Mouse (Mus musculus) T-helper 1 cell (primary cell): Measurements from ENCODE around the gene Sesn1.
"Not testable (repeated sequence)": the region's sequence is repeated elsewhere in the genome, so short reads cannot be mapped to it uniquely, and the experiment has no call there.

Experiments
- in situ Hi-C: fragments of 300-600 bp; cut with MboI, MseI; formaldehyde crosslinking; loops from one replicate; pipeline ENCODE4 v1.15.1; 2025; ENCODE audit warnings: high pct_unique_total_duplicates

Sesn1 gene

DNA sequence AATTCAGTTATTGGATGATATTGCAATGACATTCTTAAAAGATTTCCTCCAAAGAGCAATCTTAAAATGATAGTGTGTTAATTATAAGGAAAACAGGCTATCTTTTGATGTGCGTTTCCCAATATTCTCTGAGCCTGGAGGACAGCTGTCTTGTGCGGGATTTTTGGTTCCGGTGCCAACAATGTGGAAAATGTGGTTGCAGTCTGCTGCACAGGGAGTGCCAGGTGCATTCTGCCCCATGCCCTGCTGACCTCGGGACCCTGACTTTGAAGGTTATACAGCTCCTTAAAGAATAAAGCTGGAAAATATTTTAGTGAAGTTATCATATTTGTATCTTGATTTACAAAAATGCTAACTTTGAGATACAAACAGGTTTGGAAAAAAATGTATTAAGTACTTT lies 98.2 kb downstream of the Sesn1 start:
- in situ Hi-C loops: no loop called here

DNA sequence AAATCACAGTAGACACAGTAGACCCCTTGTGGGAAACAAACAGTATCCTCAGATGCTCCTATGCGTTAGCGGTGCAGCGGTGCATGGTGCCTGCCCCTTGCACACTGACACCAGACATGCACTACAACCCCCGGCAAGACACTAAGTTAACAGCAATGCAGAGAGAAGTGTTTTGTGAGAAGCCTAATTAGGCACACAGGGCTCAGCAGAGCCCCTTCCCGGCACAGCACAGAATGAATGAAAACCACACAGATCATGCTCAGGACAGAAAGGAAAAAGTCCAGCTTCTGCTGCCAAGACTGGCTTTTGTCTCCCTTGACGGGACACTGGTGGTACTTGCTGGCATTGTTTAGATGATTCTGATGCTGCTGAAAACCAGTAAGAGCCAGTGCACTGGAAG lies 99.2 kb downstream of the Sesn1 start:
- in situ Hi-C loops: no loop called here

DNA sequence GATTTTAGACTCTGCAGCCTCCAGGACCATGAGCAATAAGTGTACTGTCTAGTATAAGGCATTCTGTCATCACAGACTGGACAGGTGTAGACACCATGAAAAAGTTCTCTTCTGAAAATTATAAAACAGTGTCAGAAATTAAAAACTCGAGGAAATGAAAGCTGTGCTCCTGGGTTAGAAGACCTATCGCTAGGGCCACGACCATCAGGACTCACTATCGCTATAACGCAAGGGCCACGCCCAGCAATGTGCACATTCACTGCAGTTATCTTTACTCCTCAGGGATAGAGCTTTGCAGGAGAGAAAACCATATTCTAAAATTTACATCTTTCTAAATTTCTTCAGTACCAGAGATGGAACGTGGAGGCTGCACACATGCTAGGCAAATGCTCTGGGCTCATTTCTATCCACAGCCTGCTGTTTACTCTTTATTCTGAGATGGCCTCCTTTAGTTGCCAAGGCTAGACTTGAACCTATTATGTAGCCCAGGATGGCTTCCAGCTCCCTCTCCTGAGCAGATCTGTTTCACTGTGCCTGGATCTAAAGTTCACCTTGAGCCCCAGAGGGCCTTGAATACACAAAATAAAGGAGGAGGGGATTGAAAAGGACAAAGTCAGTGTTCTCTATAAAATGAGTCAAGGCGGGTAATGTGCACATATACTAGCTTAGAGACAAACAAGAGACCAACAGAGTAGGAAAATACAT lies 102.7 kb downstream of the Sesn1 start:
- in situ Hi-C loops: no loop called here

DNA sequence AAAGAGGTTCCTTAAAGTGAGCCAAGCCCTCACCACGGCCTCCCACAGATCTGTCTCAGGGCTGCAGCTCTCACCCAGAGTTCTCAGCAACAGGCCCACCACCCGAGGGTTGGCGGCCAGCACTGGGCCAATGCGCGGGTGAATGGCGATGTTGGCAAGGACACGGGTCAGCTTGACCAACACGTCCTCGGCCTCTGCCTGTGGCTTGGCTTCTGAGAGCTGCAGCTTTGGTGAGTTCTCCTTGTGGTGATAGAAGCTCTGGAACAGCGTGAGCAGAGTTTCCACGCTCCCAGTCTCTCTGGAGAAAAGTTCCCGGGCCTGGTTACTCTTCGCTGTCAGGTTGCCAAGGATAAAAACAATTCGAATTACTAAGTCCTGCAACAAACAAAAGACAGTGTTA lies 117.0 kb downstream of the Sesn1 start:
- in situ Hi-C loops: no loop called here

DNA sequence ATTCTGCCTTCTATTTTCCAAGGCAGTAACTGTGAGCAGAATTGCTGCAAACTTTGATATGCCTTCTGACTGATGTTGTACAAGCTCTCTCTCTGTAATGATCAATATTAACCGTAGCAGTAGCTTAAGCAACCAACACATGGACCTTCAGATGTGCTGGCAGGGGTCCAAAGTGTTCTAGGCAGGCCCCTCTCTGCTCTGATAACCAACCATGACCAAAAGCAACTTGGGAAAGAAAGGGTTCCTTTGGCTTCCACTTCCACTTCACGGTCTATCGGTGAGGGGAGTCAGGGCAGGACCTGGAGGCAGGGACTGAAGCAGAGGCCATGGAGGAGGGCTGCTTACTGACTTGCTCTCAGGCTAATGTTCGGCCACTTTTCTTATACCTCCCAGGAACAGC lies 121.2 kb downstream of the Sesn1 start:
- in situ Hi-C loops: no loop called here

DNA sequence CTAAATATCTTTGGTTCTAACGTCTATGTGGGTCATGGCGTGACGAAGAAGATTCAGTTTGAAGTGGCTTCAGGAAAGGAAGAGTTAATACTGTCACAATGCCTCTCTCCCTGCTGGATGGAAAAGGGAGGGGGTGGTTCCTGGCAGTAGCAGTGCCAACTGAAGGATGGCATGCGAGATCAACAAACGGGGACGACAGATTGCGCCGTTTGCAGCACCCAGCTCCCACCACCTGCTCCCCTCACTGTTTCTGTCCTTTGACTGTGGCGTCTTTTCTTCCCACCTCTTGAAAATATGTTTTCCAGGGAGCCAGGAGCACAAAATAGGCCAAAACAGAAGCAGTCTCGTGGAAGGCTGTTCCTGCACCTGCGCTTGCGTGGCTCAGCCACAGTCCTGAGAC lies 122.2 kb downstream of the Sesn1 start:
- in situ Hi-C loops: no loop called here

DNA sequence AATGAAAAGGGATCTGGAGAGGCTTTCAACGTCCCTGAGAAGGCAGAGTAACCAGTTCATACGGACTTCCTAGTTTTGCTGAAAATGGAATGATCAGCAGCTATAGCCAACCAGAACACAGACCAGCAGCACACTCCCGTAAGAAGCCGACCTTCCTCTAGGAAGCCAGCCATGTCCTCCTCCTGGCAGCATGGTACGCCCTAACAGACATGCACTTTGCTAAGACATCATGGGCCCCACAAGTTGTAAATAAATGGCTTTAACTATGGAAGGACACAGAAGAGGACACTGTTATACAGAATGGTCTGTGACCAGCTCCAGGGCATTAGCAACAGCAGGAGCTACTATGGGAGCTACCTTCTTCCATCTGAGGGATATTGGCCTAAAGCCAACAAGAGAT lies 123.2 kb downstream of the Sesn1 start:
- in situ Hi-C loops: no loop called here

DNA sequence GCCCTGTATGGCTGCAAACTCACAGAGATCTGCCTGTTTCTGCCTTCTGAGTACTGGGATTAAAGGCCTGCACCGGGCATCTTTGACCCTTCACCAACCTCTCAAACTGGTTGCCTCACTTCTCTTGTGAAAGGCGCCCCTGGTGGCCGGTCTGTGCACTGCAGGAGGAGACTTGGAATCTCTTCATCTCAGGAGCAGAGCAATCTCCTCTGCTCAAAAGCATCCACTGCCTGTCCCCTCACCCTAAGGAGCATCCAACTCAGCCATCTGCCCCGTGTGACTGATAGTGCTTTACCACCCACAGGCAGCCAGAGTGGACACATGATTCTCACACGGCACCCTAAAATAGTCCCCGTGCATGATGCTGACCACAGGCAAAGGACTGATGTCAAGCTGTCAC lies 123.8 kb downstream of the Sesn1 start:
- in situ Hi-C loops: no loop called here

DNA sequence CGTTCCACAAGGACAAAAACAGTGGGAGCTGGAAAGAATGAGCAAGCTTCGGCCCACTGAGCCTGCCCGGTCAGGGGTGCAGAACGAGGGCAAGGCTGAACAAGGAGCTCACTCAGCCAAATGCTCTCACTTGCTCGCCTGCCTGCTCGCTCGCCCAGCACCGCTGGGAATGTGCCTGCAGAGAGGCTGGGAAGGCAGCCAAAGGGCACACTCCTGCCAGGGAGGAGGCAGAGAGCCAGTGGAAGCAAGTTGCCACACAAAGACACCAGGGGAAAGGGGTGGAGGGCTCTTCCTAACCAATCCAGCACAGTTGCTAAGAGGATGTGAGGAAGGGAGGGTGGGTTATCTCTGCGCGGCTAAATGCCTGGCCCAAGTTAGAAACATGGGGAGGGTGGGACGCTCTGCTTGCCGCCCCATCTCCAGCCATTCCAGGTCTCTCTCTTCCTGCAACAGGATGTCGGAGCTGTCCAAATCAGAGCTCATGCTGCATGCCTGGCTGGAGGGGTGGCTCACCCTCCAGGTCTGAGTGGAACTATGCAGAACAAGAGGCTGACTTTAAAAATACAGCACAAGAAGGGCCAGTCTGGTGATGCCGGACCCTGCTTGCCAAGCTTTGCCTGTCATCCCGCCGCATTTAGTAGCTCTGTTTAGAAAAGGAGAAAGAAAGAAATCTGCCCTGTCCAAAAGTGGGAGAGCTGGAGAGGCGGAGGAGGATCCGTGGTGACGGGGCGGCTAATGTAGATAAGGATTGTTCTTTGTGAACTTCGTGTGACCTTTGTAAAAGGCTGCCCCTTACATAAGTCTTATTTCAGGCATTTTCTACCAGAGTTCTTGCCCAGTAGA lies 125.1 kb downstream of the Sesn1 start:
- in situ Hi-C loops: no loop called here

DNA sequence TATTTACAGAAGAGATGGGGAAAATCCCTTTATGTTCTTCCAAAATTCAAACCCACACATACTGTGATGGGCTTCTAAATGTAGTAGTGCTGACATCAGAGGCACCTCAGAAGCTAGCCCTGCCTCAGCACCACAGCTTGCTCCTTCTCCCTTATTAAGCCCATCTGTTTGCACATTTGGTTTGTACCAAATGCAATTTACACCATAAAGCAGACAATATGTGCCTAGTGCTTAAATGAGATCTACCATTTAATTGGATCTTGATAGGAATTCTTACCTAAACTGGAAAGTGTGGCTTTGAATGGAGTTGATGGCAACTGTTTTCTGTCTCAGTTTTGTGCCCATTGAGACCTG lies 125.7 kb downstream of the Sesn1 start:
- in situ Hi-C loops: no loop called here

DNA sequence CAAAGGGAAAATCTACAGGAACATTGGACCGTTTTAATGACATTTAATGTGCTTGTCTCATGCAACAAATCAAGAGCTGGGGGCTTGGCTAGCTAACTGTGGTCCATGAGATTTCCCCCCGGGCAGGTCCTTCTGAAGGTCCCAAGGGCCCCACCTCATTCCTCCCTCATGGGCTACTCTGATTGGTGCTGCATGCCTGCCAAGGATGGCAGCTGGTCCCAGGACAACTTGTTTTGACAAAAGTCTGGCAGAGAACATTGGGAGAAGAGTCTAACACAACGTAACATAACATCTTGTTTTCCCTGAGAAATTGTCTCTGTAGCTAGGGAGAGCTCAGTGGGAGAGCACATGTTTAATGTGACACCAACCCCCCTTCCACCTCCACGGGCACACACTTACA lies 126.4 kb downstream of the Sesn1 start:
- in situ Hi-C loops: no loop called here

DNA sequence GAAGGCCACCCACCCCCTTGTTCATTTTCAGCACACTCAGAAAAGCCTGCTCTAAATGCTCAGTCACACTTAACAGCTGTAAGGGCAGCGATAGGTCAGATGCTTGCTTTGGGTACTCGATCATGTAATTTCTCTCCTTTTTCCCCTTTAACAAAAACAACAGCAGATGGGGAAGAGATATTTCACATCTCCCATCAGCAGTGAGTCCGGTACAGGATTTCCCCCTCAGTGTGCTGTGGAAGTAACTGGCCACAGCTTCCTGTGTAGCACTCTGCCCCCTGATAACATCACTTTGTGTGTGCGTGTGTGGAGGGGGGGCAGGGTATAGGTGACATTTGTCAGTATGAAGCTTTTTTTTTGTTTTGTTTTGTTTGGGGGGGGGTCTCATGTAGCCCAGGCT lies 127.4 kb downstream of the Sesn1 start:
- in situ Hi-C loops: no loop called here

DNA sequence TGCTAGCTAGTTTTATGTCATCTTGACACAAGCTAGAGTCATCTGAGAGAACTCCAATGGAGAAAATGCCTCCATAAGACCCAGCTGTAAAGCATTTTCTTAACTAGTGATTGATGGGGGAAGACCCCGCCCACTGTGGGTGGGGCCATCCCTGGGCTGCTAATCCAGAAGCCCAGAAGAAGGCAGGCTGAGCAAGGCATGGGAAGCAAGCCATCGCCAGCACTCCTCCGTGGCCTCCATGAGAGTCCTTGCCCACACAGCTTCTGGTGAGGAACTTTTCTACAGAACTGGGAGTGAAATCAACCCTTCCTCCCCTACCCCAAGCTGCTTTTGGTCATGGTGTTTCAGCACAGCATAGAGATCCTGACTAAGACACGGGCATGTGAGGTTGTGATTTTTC lies 129.4 kb downstream of the Sesn1 start:
- in situ Hi-C loops: no loop called here

DNA sequence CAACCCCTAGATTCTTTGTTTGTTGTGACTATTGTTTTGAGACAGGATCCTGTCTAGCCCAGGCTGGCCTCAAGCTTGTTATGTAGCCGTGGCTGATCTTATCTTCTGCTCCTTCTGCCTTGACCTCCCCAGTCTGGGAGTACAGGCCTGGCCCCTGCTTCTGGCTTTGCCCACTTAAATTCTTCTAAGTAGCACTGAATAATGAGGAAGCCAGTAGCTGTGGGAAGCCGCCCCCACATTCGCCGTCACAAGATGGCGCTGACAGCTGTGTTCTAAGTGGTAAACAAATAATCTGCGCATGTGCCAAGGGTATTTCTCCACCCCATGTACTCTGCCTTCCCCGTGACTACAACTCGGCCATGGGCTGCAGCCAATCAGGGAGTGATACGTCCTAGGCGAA lies 142.6 kb downstream of the Sesn1 start:
- in situ Hi-C loops: not testable (repeated sequence)

DNA sequence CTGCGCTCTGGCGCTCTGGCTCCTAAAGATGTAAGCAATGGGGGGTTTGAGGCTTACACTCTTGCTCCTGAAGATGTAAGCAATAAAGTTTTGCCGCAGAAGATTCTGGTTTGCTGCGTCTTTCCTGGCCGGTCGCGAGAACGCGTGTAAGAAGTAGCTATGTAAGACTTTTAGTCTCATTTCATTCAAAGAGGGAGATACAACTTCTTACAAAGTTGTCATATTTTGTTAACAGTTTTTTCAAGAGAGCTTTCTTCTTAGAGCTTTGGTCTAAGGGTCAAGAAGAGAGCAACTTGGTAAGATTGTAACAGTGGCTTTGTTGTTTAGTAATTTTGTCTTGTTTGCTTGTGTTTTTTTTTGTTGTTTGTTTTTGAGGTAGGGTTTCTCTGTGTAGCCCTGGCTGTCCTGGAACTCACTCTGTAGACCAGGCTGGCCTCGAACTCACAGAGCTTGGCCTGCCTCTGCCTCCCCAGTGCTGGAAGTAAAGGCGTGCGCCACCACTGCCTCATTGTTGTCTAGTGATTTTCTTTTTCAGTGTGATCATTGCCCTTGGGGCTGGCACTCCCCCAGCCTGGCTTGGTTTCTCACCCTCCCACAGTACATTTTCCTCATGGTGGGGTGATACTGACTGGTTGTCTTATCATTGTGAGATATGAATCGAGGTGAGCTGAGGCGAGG lies 143.3 kb downstream of the Sesn1 start:
- in situ Hi-C loops: no loop called here

DNA sequence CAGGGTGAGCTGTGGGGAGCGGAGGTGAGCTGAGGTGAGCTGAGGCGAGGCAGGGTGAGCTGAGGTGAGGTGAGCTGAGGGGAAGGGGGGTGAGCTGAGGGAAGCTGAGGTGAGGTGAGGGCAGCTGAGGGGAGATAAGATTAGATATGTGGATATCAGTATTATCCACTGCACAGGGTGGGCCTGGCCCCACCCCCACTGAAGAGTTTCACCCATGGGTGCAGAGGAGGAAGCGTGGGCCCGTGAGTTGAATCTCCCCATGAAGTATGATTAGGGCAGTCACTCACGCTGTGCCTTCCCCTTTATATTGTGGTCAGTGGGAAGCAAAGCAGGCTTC lies 143.8 kb downstream of the Sesn1 start:
- in situ Hi-C loops: no loop called here

DNA sequence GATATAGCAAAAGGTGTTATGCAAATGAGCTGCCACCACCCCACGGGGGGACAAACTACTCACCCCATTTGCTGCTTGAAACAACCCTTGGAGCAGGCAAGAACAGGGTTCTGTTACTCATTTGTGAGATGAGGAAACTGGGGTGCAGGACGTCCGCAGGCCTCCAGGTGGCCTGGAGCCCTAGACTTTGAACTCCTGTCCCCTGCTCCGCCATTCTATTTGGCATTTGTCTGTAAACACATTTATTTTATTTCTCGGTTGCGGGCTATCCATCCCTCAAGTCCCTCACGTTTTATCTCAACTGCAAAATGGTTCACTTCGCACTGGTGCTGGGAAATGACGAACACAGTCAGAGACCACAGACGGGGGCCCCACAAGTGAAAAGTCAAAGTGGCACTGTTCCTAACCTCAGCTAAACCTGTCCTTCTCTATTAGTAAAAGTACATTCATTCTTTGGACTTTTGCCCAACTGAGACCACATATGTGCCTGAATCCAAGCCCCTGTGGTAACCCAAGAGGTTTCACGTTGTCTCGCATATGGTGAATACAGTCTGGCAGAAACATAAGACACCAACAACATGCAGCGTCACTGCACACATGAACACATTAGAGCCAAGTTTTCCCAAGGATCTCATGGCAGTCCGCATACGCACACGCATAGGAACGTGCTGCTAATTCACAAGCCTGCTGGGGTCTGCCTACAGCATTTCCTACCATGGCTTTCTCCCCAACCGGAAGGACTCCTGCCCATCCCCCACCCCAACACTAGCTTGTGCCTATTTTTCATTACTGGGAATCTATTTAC lies 147.9 kb downstream of the Sesn1 start:
- in situ Hi-C loops: no loop called here
